ENCODE assay signal across 8 mouse cellular contexts in genomic region chr6:121635878-121636371, GRCm38 (mm10). TPM values are rescaled to one million over a fixed set of nuclear protein-coding genes. Genes with fewer than 3 reads are reported as not detected.
A peak's percentile ranks its signal among the peaks of the same experiment; 100 is the strongest.
DNase-seq lines count a peak whose midpoint lies in the region; ATAC-seq lines count a peak whose summit lies in the region.

No protein-coding gene starts in this region.

- no peak overlapping the region for H3K27ac ChIP-seq in hindbrain, embryonic 16.5 days (ENCODE audit: low read depth, low read length)
- peak overlapping the region; percentile 40; the same call in 1 of the 2 replicates for H3K27ac ChIP-seq in limb, embryonic 10.5 days
- H3K27ac ChIP-seq in neural tube, embryonic 14.5 days (ENCODE audit: low read depth, low read length): no peak overlapping the region

- H3K36me3 ChIP-seq in hindbrain, embryonic 16.5 days (ENCODE audit: control insufficient read depth, insufficient read depth, low read length): no peaks in the 10 kb centered on the region
- no peaks in the 10 kb centered on the region for H3K36me3 ChIP-seq in limb, embryonic 10.5 days
- no peaks in the 10 kb centered on the region for H3K36me3 ChIP-seq in neural tube, embryonic 14.5 days (ENCODE audit: control insufficient read depth, insufficient read depth, low read length)

- no peaks in the 10 kb centered on the region for H3K27me3 ChIP-seq in hindbrain, embryonic 16.5 days (replicated peaks; ENCODE audit: control insufficient read depth, insufficient read depth, low read length)
- H3K27me3 ChIP-seq in limb, embryonic 10.5 days (ENCODE audit: low read depth, poor library complexity, severe bottlenecking): no peaks in the 10 kb centered on the region
- H3K27me3 ChIP-seq in neural tube, embryonic 14.5 days (ENCODE audit: control insufficient read depth, insufficient read depth, low read length): no peaks in the 10 kb centered on the region

- H3K9ac ChIP-seq in hindbrain, embryonic 16.5 days (ENCODE audit: low read depth, low read length): peak overlapping the region; percentile 19; the same call in 1 of the 2 replicates
- no peak overlapping the region for H3K9ac ChIP-seq in neural tube, embryonic 14.5 days (replicated peaks; ENCODE audit: low read depth, low read length)

- peak overlapping the region; percentile 51 for H3K4me2 ChIP-seq in hindbrain, embryonic 16.5 days (ENCODE audit: low read length)
- peak overlapping the region; percentile 15 for H3K4me2 ChIP-seq in neural tube, embryonic 14.5 days (ENCODE audit: low read depth, low read length)

- peak; percentile 84 for ATAC-seq in hindbrain, embryonic 16.5 days
- ATAC-seq in neural tube, embryonic 14.5 days (ENCODE audit: low read depth): peak; percentile 56; the same call in 1 of the 2 replicates
- no peak for ATAC-seq in inflammation-experienced regulatory T-cells, adult 6 months

- H3K9me3 ChIP-seq in hindbrain, embryonic 16.5 days (ENCODE audit: control insufficient read depth, low read length): no peaks in the 10 kb centered on the region
- H3K9me3 ChIP-seq in limb, embryonic 10.5 days (replicated peaks): no peaks in the 10 kb centered on the region
- no peaks in the 10 kb centered on the region for H3K9me3 ChIP-seq in neural tube, embryonic 14.5 days (ENCODE audit: control insufficient read depth, low read length)

- peak overlapping the region; percentile 25 for H3K4me3 ChIP-seq in hindbrain, embryonic 16.5 days (ENCODE audit: low read length)
- peak overlapping the region; percentile 36 for H3K4me3 ChIP-seq in limb, embryonic 10.5 days
- H3K4me3 ChIP-seq in neural tube, embryonic 14.5 days (ENCODE audit: low read depth, low read length): no peak overlapping the region

- peak; percentile 6 for DNase-seq in kidney, adult 18-20 months
- no peak for DNase-seq in kidney, adult 9 months
- peak; percentile 62 for DNase-seq in embryo, embryonic 10.5 days (ENCODE audit: low spot score)
- peak; percentile 63 for DNase-seq in limb, embryonic 10.5 days (ENCODE audit: low spot score)
- no peak for DNase-seq in thymus, postnatal 0 days (ENCODE audit: low spot score)

- 8% methylated on average over 12 of the region's 12 CpGs for WGBS in hindbrain, embryonic 16.5 days
- 4% methylated on average over 12 of the region's 12 CpGs for WGBS in limb, embryonic 10.5 days
- WGBS in neural tube, embryonic 14.5 days: 10% methylated on average over 12 of the region's 12 CpGs

- no peaks in the 10 kb centered on the region for H3K4me1 ChIP-seq in hindbrain, embryonic 16.5 days (ENCODE audit: control insufficient read depth, insufficient read depth, low read depth, low read length)
- peaks cover 6% of the 10 kb centered on the region; the same call in 1 of the 2 replicates for H3K4me1 ChIP-seq in limb, embryonic 10.5 days
- no peaks in the 10 kb centered on the region for H3K4me1 ChIP-seq in neural tube, embryonic 14.5 days (ENCODE audit: control insufficient read depth, insufficient read depth, low read length)

RNA-seq across cellular contexts. Expression of gene A2m, which starts 0.7 kb away (rescaled TPM):
- 15.2 and 15.3 TPM in 2 replicates for polyA plus RNA-seq in hindbrain, embryonic 16.5 days (2015; fragmentation: Nextera tagmentation; extraction: Ambion mirVana)
- polyA plus RNA-seq in limb, embryonic 10.5 days (2016; fragmentation: Nextera tagmentation; extraction: Ambion mirVana): 0.80 and 1.3 TPM in 2 replicates
- polyA plus RNA-seq in neural tube, embryonic 14.5 days (2014; fragmentation: Nextera tagmentation; extraction: Ambion mirVana): 1.5 and 15.7 TPM in 2 replicates
- polyA plus RNA-seq in inflammation-experienced regulatory T-cells, adult 6 months (2017; shearing (Covaris generic)): not detected
- 0.08 and 0.12 TPM in 2 replicates for polyA plus RNA-seq in thymus, postnatal 0 days (2015; fragmentation: Nextera tagmentation; extraction: Ambion mirVana)

Comparison
In these comparisons a context has a peak if more than half of its experiments do, and no peak if none do; other contexts are left out.
1. DNase-seq: peak in kidney, adult 18-20 months (single experiment), embryo, embryonic 10.5 days (single experiment) and limb, embryonic 10.5 days (single experiment); none in kidney, adult 9 months (single experiment) and thymus, postnatal 0 days (single experiment).